Mouse (Mus musculus) olfactory bulb, adult 2 months (tissue): Measurements from ENCODE around the gene Fnip2. TPM values are rescaled to one million over a fixed set of nuclear protein-coding genes. Genes with fewer than 3 reads are reported as not detected.

Source experiments
- H3K27ac ChIP-seq: fragments of 200-500 bp; 2 replicates; pipeline ENCODE4 v1.5.1; 2012; ENCODE audit warnings: low read depth, low read length; ENCODE audit not compliant: insufficient read depth
- H3K4me1 ChIP-seq: fragments of 200-500 bp; 2 replicates; pipeline ENCODE4 v1.6.1; 2012; ENCODE audit warnings: low read length; ENCODE audit not compliant: control insufficient read depth, insufficient read depth
- H3K4me3 ChIP-seq: fragments of 200-500 bp; 2 replicates; pipeline ENCODE4 v1.5.1; 2012; ENCODE audit warnings: mild to moderate bottlenecking, low read depth, low read length, moderate library complexity; ENCODE audit not compliant: insufficient read depth
- CTCF ChIP-seq: fragments of 200-500 bp; IDR thresholded peaks from 2 replicates; pipeline ENCODE4 v1.5.1; 2012; ENCODE audit warnings: low read depth, mild to moderate bottlenecking, low read length, moderate library complexity; ENCODE audit not compliant: insufficient read depth
- POLR2A ChIP-seq: fragments of 200-500 bp; IDR thresholded peaks from 2 replicates; pipeline ENCODE4 v1.6.1; 2012; ENCODE audit warnings: mild to moderate bottlenecking, low read depth, low read length, moderate library complexity; ENCODE audit not compliant: insufficient read depth
- WGBS: fragments of 180-500 bp; shearing (Covaris S2); methylation state at CpG from one replicate; pipeline ENCODE4 v1.1.7; 2018; 5-methylcytosine and 5-hydroxymethylcytosine counted together
- polyA plus RNA-seq: library from polyadenylated mRNA; stranded (reverse); fragments of >200 nt; gene quantifications from 2 replicates; pipeline ENCODE4 v1.2.4, GENCODE M21; 2012; ENCODE audit warnings: low replicate concordance; ENCODE audit not compliant: missing spikeins, insufficient read depth, insufficient read length

Fnip2 gene
- polyA plus RNA-seq, 1 experiment = not detected

- TF ChIP-seq POLR2A (no peak), CTCF (no peak)
- Histone ChIP-seq H3K4me1 (peaks cover 11% of the 10 kb centered on the region), H3K27ac (no peak overlapping the region), H3K4me3 (no peak overlapping the region)
- 75% methylated on average over 13 of the region's 13 CpGs for WGBS
Observed at GRCm38 (mm10) chr3:79518761-79519527, 48.7 kb downstream of the Fnip2 start.

- no peak overlapping the region for H3K4me3 ChIP-seq
- 47% methylated on average over 17 of the region's 17 CpGs for WGBS
- H3K4me1 ChIP-seq = peaks cover 11% of the 10 kb centered on the region
- TF ChIP-seq POLR2A (no peak), CTCF (no peak)
- H3K27ac ChIP-seq = no peak overlapping the region
Observed at GRCm38 (mm10) chr3:79517884-79518591, 49.6 kb downstream of the Fnip2 start.

GRCm38 (mm10) chr3:79516958-79517357 is 50.6 kb downstream of the Fnip2 start:
- H3K27ac ChIP-seq = no peak overlapping the region
- H3K4me1 ChIP-seq = peaks cover 11% of the 10 kb centered on the region
- no peak overlapping the region for H3K4me3 ChIP-seq
- 95% methylated on average over 4 of the region's 4 CpGs for WGBS
- TF ChIP-seq POLR2A (no peak), CTCF (no peak)

- TF ChIP-seq CTCF = no peak
- TF ChIP-seq POLR2A = no peak
- H3K27ac ChIP-seq = no peak overlapping the region
- H3K4me1 ChIP-seq = peaks cover 11% of the 10 kb centered on the region
- 84% methylated on average over 14 of the region's 14 CpGs for WGBS
- H3K4me3 ChIP-seq = no peak overlapping the region
Observed at GRCm38 (mm10) chr3:79516099-79516920, 51.3 kb downstream of the Fnip2 start.

- H3K4me1 ChIP-seq = peaks cover 11% of the 10 kb centered on the region
- TF ChIP-seq POLR2A (no peak), CTCF (no peak)
- WGBS = 82% methylated on average over 2 of the region's 2 CpGs
- H3K4me3 ChIP-seq = no peak overlapping the region
- no peak overlapping the region for H3K27ac ChIP-seq
Observed at GRCm38 (mm10) chr3:79514304-79514703, 53.3 kb downstream of the Fnip2 start.

- TF ChIP-seq POLR2A (no peak), CTCF (no peak)
- Histone ChIP-seq H3K4me3 (no peak overlapping the region), H3K4me1 (no peaks in the 10 kb centered on the region), H3K27ac (no peak overlapping the region)
- 73% methylated on average over 2 of the region's 2 CpGs for WGBS
Observed at GRCm38 (mm10) chr3:79501166-79501728, 66.3 kb downstream of the Fnip2 start.

GRCm38 (mm10) chr3:79500279-79500678 is 67.3 kb downstream of the Fnip2 start:
- Histone ChIP-seq H3K4me3 (no peak overlapping the region), H3K4me1 (no peaks in the 10 kb centered on the region), H3K27ac (no peak overlapping the region)
- TF ChIP-seq POLR2A = no peak
- WGBS = 46% methylated on average over 10 of the region's 10 CpGs

- 80% methylated on average over 6 of the region's 6 CpGs for WGBS
- Histone ChIP-seq H3K4me1 (0 out of 2 replicates have a peak, but pooled peaks cover 2% of the 10 kb centered on the region), H3K27ac (no peak overlapping the region), H3K4me3 (no peak overlapping the region)
- no peak for TF ChIP-seq POLR2A
- TF ChIP-seq CTCF = no peak
Observed at GRCm38 (mm10) chr3:79496668-79497067, 70.9 kb downstream of the Fnip2 start.

- Histone ChIP-seq H3K4me3 (no peak overlapping the region), H3K27ac (no peak overlapping the region), H3K4me1 (0 out of 2 replicates have a peak, but pooled peaks cover 2% of the 10 kb centered on the region)
- TF ChIP-seq CTCF = no peak
- no peak for TF ChIP-seq POLR2A
- 64% methylated on average over 7 of the region's 7 CpGs for WGBS
Observed at GRCm38 (mm10) chr3:79495151-79495550, 72.4 kb downstream of the Fnip2 start.
